Mouse (Mus musculus): ENCODE results near the gene Bcl6b. TPM values are rescaled to one million over a fixed set of nuclear protein-coding genes. Genes with fewer than 3 reads are reported as not detected.

Gene Bcl6b
- polyA plus RNA-seq, 1 experiment, result 1.6 TPM

DNA sequence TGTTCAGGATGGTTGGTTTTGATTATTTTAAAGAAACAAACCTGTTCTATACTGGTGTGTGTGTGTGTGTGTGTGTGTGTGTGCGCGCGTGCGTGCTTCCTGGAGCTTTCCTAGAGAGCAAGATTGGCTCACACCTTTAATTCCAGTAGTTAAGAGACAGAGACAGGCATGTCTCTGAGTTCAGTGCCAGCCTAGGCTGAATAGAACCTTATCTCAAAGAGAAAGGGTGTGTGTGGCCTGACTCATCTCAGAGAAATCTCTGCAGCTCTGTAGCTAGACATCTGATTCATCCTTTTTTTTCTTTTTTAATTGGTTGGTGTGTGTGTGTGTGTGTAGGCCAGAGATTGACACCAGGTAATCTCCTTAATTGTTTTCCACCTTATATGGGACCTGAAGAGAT, 29.4 kb upstream of the Bcl6b start:
- Histone ChIP-seq H3K27me3 (ENCODE audit: control insufficient read depth, insufficient read depth, low read length) (peaks cover 8% of the 10 kb centered on the region; the same call in 1 of the 2 replicates), H3K27ac (ENCODE audit: control insufficient read depth, insufficient read depth, low read length) (no peak overlapping the region), H3K4me1 (replicated peaks; ENCODE audit: control insufficient read depth, insufficient read depth, low read length) (peaks cover 12% of the 10 kb centered on the region), H3K4me3 (ENCODE audit: control insufficient read depth, insufficient read depth, low read length) (no peak overlapping the region), H3K36me3 (ENCODE audit: control insufficient read depth, insufficient read depth, low read length) (no peaks in the 10 kb centered on the region)
- WGBS, result 97% methylated on average over 4 of the region's 4 CpGs
- DNase-seq, result no peak
- TF ChIP-seq POLR2A (IDR thresholded peaks at IDR 0.05; ENCODE audit: control insufficient read depth, extremely low read depth, insufficient read depth, low read length, poor library complexity), result no peak
- no peak for TF ChIP-seq CTCF (IDR thresholded peaks at IDR 0.05; ENCODE audit: borderline replicate concordance, control insufficient read depth, extremely low read depth, insufficient read depth, low read length, poor library complexity)

DNA sequence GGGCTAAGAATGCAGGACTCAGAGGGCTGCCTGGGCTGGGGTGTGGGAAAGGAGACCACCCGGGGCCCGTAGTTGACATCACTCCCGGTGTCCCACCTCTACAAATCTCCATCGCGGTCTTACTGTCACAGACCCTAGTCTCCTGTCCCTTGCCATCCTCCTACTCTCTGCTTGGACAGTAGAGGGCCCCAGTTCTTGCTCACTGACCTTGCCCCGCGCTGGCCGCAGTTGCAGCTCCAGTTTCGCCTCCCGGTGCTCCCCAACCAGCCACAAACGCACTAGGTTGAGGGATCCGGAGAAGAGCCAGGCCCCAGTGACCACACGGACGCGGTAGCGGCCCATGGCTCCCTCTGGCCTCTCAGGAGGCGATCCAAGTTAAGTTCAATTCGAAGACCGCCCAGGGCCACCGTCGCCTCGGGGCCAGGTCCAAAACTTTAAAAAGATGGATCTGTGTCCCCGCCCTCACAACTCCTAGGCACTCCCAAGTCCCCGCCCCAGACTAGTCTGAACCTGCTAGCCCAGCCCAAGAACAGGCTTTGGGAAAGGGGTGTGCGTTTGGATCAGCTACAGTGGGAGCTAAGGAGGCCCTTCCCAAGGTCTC, 25.4 kb upstream of the Bcl6b start, which contains the start of gene Alox12:
Gene Alox12, minus strand, starts transcription at position 423 of the 601 bp plus-strand sequence.
- Histone ChIP-seq H3K36me3 (ENCODE audit: control insufficient read depth, insufficient read depth, low read length) (no peaks in the 10 kb centered on the region), H3K27me3 (ENCODE audit: control insufficient read depth, insufficient read depth, low read length) (peaks cover 15% of the 10 kb centered on the region), H3K4me3 (ENCODE audit: control insufficient read depth, insufficient read depth, low read length) (no peak within 1 kb of the TSS), H3K27ac (ENCODE audit: control insufficient read depth, insufficient read depth, low read length) (no peak within 1 kb of the TSS), H3K4me1 (replicated peaks; ENCODE audit: control insufficient read depth, insufficient read depth, low read length) (peaks cover 14% of the 10 kb centered on the region)
- DNase-seq, result no peak
- TF ChIP-seq CTCF (IDR thresholded peaks at IDR 0.05; ENCODE audit: borderline replicate concordance, control insufficient read depth, extremely low read depth, insufficient read depth, low read length, poor library complexity) (0 out of 2 replicates have a peak, but pooled peaks have one; percentile 19), POLR2A (IDR thresholded peaks at IDR 0.05; ENCODE audit: control insufficient read depth, extremely low read depth, insufficient read depth, low read length, poor library complexity) (no peak)
- 30% methylated on average over 25 of the region's 25 CpGs for WGBS

DNA sequence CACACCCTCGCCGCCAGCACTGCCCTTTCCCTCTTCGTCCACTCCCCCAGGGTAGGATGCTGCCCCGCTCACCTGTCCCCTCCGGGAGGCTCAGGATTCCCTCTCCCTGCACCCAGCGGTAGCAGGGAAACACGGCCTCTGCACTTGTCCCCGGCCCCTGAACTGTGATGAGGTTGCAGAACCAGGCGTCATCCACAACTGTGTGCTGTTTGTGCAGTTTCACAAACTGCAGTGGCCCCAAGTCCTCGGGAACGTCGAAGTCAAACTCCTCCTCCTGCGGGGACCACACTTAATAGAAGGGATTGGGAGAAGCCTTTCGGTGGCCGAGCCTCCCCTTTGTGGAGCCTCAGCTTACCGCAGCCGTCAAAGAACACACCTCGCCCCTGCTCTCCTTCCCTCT, 24.7 kb upstream of the Bcl6b start:
- peaks cover 14% of the 10 kb centered on the region for H3K4me1 ChIP-seq (replicated peaks; ENCODE audit: control insufficient read depth, insufficient read depth, low read length)
- TF ChIP-seq CTCF (IDR thresholded peaks at IDR 0.05; ENCODE audit: borderline replicate concordance, control insufficient read depth, extremely low read depth, insufficient read depth, low read length, poor library complexity) (no peak), POLR2A (IDR thresholded peaks at IDR 0.05; ENCODE audit: control insufficient read depth, extremely low read depth, insufficient read depth, low read length, poor library complexity) (no peak)
- DNase-seq, result no peak

DNA sequence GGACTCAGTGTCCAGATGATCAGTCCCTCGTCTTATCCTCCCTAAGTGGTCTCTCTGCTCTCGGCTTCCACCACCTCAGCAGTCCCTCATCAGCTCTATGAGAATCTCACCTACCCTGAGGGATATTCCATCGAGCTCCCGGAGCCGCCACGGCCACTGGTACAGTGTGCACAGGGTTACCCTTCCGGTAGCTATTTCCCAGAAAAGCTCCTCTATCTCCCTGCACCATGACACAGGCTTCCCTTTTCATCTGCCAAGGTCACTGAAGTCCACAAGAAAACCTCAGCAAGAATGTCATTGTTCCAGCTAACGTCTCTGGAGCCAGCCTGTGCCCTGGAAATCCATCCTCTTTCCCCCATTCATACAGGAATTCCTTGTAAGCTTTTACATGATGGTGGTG, 22.3 kb upstream of the Bcl6b start:
- H3K36me3 ChIP-seq (ENCODE audit: control insufficient read depth, insufficient read depth, low read length), result no peaks in the 10 kb centered on the region
- H3K27ac ChIP-seq (ENCODE audit: control insufficient read depth, insufficient read depth, low read length), result no peak overlapping the region
- peaks cover 14% of the 10 kb centered on the region for H3K4me1 ChIP-seq (replicated peaks; ENCODE audit: control insufficient read depth, insufficient read depth, low read length)
- no peak for DNase-seq
- H3K27me3 ChIP-seq (ENCODE audit: control insufficient read depth, insufficient read depth, low read length), result peaks cover 15% of the 10 kb centered on the region
- no peak overlapping the region for H3K4me3 ChIP-seq (ENCODE audit: control insufficient read depth, insufficient read depth, low read length)
- 94% methylated on average over 8 of the region's 8 CpGs for WGBS
- no peak for TF ChIP-seq CTCF (IDR thresholded peaks at IDR 0.05; ENCODE audit: borderline replicate concordance, control insufficient read depth, extremely low read depth, insufficient read depth, low read length, poor library complexity)
- no peak for TF ChIP-seq POLR2A (IDR thresholded peaks at IDR 0.05; ENCODE audit: control insufficient read depth, extremely low read depth, insufficient read depth, low read length, poor library complexity)

More for the DNA sequence above, 24.7 kb upstream of the Bcl6b start:
- 7% methylated on average over 18 of the region's 18 CpGs for WGBS
- Histone ChIP-seq H3K4me3 (ENCODE audit: control insufficient read depth, insufficient read depth, low read length) (no peak overlapping the region), H3K36me3 (ENCODE audit: control insufficient read depth, insufficient read depth, low read length) (no peaks in the 10 kb centered on the region), H3K27me3 (ENCODE audit: control insufficient read depth, insufficient read depth, low read length) (peaks cover 15% of the 10 kb centered on the region), H3K27ac (ENCODE audit: control insufficient read depth, insufficient read depth, low read length) (no peak overlapping the region)

- 37% methylated on average over 11 of the region's 11 CpGs for WGBS
- Histone ChIP-seq H3K27me3 (ENCODE audit: control insufficient read depth, insufficient read depth, low read length) (peaks cover 15% of the 10 kb centered on the region), H3K36me3 (ENCODE audit: control insufficient read depth, insufficient read depth, low read length) (no peaks in the 10 kb centered on the region), H3K27ac (ENCODE audit: control insufficient read depth, insufficient read depth, low read length) (no peak overlapping the region), H3K4me3 (ENCODE audit: control insufficient read depth, insufficient read depth, low read length) (no peak overlapping the region), H3K4me1 (replicated peaks; ENCODE audit: control insufficient read depth, insufficient read depth, low read length) (peaks cover 13% of the 10 kb centered on the region)
- no peak for TF ChIP-seq CTCF (IDR thresholded peaks at IDR 0.05; ENCODE audit: borderline replicate concordance, control insufficient read depth, extremely low read depth, insufficient read depth, low read length, poor library complexity)
- TF ChIP-seq POLR2A (IDR thresholded peaks at IDR 0.05; ENCODE audit: control insufficient read depth, extremely low read depth, insufficient read depth, low read length, poor library complexity), result no peak
- DNase-seq, result no peak
These were observed 20.6 kb upstream of the Bcl6b start for GRCm38 (mm10) chr11:70250150-70250549.

DNA sequence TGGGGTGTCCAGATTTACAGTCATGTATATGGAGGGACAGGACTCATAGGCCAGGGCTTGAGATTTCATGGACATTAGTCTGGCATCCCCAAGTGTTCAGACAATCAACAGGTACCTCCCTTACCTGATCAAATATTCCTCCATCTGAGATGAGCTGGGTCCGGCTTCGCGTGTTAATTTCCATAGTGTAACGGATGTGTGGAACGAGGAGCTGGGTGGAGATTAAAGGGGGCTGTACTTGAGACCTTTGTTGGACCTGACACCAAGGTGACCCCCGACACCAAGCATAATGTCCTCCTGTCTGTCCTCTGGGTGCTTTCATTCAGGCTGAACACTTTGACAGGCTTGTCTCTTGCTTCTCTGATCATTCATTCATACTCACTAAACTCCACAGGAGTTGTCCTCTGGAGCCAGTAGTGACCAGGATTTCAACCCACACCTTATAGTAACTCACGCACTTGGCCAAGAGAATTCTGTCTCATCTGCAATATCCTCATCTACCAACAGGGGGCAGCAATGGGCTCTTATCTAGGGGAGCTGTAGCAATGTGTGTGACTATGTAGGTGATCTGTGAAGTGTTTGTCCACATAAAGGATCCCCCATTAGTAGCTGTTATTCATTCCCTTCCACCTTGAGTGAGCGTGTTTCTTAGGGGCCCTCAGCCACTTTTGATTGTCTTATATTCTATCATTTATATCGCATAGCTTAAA, 17.7 kb upstream of the Bcl6b start:
- no peaks in the 10 kb centered on the region for H3K27me3 ChIP-seq (ENCODE audit: control insufficient read depth, insufficient read depth, low read length)
- TF ChIP-seq POLR2A (IDR thresholded peaks at IDR 0.05; ENCODE audit: control insufficient read depth, extremely low read depth, insufficient read depth, low read length, poor library complexity) (no peak), CTCF (IDR thresholded peaks at IDR 0.05; ENCODE audit: borderline replicate concordance, control insufficient read depth, extremely low read depth, insufficient read depth, low read length, poor library complexity) (no peak)
- H3K27ac ChIP-seq (ENCODE audit: control insufficient read depth, insufficient read depth, low read length), result no peak overlapping the region
- H3K36me3 ChIP-seq (ENCODE audit: control insufficient read depth, insufficient read depth, low read length), result no peaks in the 10 kb centered on the region
- no peak overlapping the region for H3K4me3 ChIP-seq (ENCODE audit: control insufficient read depth, insufficient read depth, low read length)
- no peaks in the 10 kb centered on the region; the same call in 1 of the 2 replicates for H3K4me1 ChIP-seq (replicated peaks; ENCODE audit: control insufficient read depth, insufficient read depth, low read length)
- DNase-seq, result peak; percentile 87
- WGBS, result 60% methylated on average over 9 of the region's 9 CpGs

All from thymus, adult 2 months (tissue).